Mouse (Mus musculus): ENCODE data around the gene Gm43638. TPM values are rescaled to one million over a fixed set of nuclear protein-coding genes. Genes with fewer than 3 reads are reported as not detected.

Gene Gm43638
- polyA plus RNA-seq, 1 experiment from 2014 or later, result not detected

DNA sequence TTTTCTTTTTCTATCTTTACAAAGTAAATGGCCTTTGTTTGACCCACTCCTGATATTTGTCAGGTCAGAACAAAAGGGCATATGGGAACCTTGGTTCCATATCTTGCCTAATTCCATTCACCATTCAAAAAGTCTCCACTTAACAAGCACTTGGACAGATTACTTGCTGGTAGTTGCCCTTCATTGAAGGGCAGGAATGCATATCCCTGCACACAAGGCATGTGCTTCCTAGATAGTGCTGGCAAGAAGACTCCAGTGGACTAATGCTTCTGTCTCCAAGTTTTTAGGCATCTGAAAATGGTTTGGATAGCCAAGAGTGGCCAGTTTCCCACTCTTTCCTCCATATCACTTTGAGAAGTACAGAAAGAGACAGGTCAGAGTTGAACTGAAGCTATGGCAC lies 12.7 kb upstream of the Gm43638 start:
- Histone ChIP-seq H3K9ac (ENCODE audit: low read length) (no peak overlapping the region), H3K4me1 (replicated peaks; ENCODE audit: control insufficient read depth, insufficient read depth) (no peaks in the 10 kb centered on the region)

DNA sequence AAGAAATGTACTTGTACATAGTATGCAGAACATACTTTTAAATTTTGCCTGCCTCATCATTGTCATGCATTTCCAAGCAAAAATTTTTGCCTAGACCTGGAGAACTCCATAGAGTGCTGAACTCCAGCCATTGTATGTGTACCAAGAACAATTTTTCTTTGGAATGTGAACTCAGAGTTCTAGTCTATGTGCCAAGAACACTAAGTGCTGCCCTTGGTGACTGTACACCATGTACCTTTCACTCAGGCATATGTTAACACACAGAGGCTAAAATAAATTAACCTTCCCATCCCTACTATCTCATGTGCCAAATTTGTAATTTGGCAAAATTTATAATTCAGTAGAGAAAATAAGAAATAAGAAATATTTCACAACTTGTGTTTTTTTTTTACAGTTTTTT lies 12.3 kb upstream of the Gm43638 start:
- H3K9ac ChIP-seq (ENCODE audit: low read length), result no peak overlapping the region
- TF ChIP-seq EP300 (optimal IDR thresholded peaks at IDR 0.05) (no peak), CTCF (IDR thresholded peaks at IDR 0.05; ENCODE audit: low read depth) (no peak)
- no peaks in the 10 kb centered on the region for H3K4me1 ChIP-seq (replicated peaks; ENCODE audit: control insufficient read depth, insufficient read depth)
- no peak overlapping the region for H3K4me3 ChIP-seq (ENCODE audit: low read depth, low read length)
- no peak overlapping the region for H3K27ac ChIP-seq (replicated peaks)
- H3K36me3 ChIP-seq (ENCODE audit: control insufficient read depth, insufficient read depth, low read length), result no peaks in the 10 kb centered on the region
- H3K9me3 ChIP-seq (ENCODE audit: control insufficient read depth, low read length), result no peaks in the 10 kb centered on the region
- ATAC-seq (ENCODE audit: low FRiP score, low TSS enrichment) (no peak), DNase-seq (ENCODE audit: low spot score) (no peak)
- H3K27me3 ChIP-seq (ENCODE audit: control insufficient read depth, insufficient read depth, low read length), result no peaks in the 10 kb centered on the region
- H3K4me2 ChIP-seq (replicated peaks; ENCODE audit: low read depth), result no peak overlapping the region

More for the DNA sequence above, 12.7 kb upstream of the Gm43638 start:
- Histone ChIP-seq H3K4me2 (replicated peaks; ENCODE audit: low read depth) (no peak overlapping the region), H3K27me3 (ENCODE audit: control insufficient read depth, insufficient read depth, low read length) (no peaks in the 10 kb centered on the region), H3K27ac (replicated peaks) (no peak overlapping the region), H3K36me3 (ENCODE audit: control insufficient read depth, insufficient read depth, low read length) (no peaks in the 10 kb centered on the region), H3K4me3 (ENCODE audit: low read depth, low read length) (no peak overlapping the region), H3K9me3 (ENCODE audit: control insufficient read depth, low read length) (no peaks in the 10 kb centered on the region)
- ATAC-seq (ENCODE audit: low FRiP score, low TSS enrichment), result no peak
- DNase-seq (ENCODE audit: low spot score), result no peak
- no peak for TF ChIP-seq CTCF (IDR thresholded peaks at IDR 0.05; ENCODE audit: low read depth)
- no peak for TF ChIP-seq EP300 (optimal IDR thresholded peaks at IDR 0.05)

DNA sequence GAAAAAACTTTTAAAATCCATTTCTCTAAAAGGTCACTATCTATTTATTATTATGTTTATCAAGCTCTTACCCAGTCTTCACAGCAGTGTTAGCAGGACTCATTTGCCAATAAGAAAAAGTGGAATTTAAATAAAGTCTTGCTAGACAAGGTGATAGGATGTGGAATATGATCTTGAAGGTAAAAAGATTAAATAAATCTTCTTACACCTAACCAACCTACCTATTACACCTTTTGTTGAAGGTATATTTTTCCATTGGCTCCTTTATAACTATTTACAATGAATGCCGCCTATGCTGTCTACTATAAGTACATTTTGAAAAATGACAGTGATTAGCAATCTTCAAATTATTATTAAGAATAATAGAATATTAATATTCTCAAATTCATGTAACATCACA lies 4.2 kb upstream of the Gm43638 start, which contains the start of gene Ugt2a1:
Ugt2a1 (minus strand) TSS at position 101 of the 400 bp plus-strand sequence.
- WGBS, result 88% methylated on average over 1 of the region's 1 CpGs

DNA sequence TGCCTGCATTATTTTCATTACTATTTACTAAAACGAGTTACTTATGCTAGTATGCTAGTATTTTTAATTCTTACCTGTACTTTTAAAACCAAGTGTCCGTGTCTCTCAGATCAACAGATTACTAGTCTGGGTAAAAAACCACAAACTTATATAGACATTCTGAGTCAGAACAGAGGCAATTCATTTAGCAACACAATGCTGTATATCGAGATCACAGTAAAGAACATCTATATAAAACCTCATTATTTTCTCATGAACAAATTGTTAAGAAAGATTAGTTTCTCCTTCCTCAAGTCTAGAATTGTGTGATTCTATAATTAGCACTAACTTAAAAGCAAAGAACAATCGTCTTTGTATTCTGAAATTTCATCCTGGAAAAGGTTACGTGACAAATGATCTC lies 4.4 kb downstream of the Gm43638 start, which contains the start of gene Ugt2a2:
Ugt2a2 (minus strand) TSS at position 101 of the 400 bp plus-strand sequence.
- Histone ChIP-seq H3K27ac (replicated peaks) (no peak within 1 kb of the TSS), H3K4me1 (replicated peaks; ENCODE audit: control insufficient read depth, insufficient read depth) (no peaks in the 10 kb centered on the region), H3K9ac (ENCODE audit: low read length) (no peak within 1 kb of the TSS), H3K4me2 (replicated peaks; ENCODE audit: low read depth) (no peak within 1 kb of the TSS), H3K27me3 (ENCODE audit: control insufficient read depth, insufficient read depth, low read length) (no peaks in the 10 kb centered on the region), H3K4me3 (ENCODE audit: low read depth, low read length) (no peak within 1 kb of the TSS), H3K9me3 (ENCODE audit: control insufficient read depth, low read length) (no peaks in the 10 kb centered on the region), H3K36me3 (ENCODE audit: control insufficient read depth, insufficient read depth, low read length) (no peaks in the 10 kb centered on the region)
- WGBS, result 74% methylated on average over 5 of the region's 5 CpGs
- no peak for TF ChIP-seq EP300 (optimal IDR thresholded peaks at IDR 0.05)
- TF ChIP-seq CTCF (IDR thresholded peaks at IDR 0.05; ENCODE audit: low read depth), result no peak
- no peak for DNase-seq (ENCODE audit: low spot score)
- ATAC-seq (ENCODE audit: low FRiP score, low TSS enrichment), result no peak

More for the DNA sequence above, 4.2 kb upstream of the Gm43638 start, which contains the start of gene Ugt2a1:
- no peak within 1 kb of the TSS for H3K4me2 ChIP-seq (replicated peaks; ENCODE audit: low read depth)
- H3K36me3 ChIP-seq (ENCODE audit: control insufficient read depth, insufficient read depth, low read length), result no peaks in the 10 kb centered on the region
- no peaks in the 10 kb centered on the region for H3K4me1 ChIP-seq (replicated peaks; ENCODE audit: control insufficient read depth, insufficient read depth)
- DNase-seq (ENCODE audit: low spot score), result no peak
- no peak within 1 kb of the TSS for H3K9ac ChIP-seq (ENCODE audit: low read length)
- no peaks in the 10 kb centered on the region for H3K27me3 ChIP-seq (ENCODE audit: control insufficient read depth, insufficient read depth, low read length)
- H3K27ac ChIP-seq (replicated peaks), result no peak within 1 kb of the TSS
- no peaks in the 10 kb centered on the region for H3K9me3 ChIP-seq (ENCODE audit: control insufficient read depth, low read length)
- ATAC-seq (ENCODE audit: low FRiP score, low TSS enrichment), result no peak
- TF ChIP-seq CTCF (IDR thresholded peaks at IDR 0.05; ENCODE audit: low read depth) (no peak), EP300 (optimal IDR thresholded peaks at IDR 0.05) (no peak)
- H3K4me3 ChIP-seq (ENCODE audit: low read depth, low read length), result no peak within 1 kb of the TSS

DNA sequence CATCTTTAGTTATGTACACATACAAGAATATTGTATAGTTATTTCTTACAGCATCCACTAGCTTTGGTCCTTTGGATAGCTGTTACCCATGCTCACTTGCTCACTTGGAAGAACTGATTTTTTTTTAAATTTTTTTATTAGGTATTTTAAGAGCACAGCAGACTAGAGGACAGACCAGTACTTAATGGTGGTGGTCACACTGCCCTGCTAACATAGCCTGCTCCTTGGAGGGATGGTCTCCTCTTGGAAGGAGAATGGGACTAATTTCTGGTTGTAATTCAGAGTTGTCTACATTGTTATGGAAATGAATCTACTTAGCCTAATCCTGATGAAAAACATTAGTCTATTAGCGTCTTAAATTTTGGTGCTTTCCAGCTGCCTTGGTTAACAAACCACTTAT lies 27.8 kb downstream of the Gm43638 start:
- TF ChIP-seq CTCF (IDR thresholded peaks at IDR 0.05; ENCODE audit: low read depth) (no peak), EP300 (optimal IDR thresholded peaks at IDR 0.05) (no peak)
- no peaks in the 10 kb centered on the region for H3K27me3 ChIP-seq (ENCODE audit: control insufficient read depth, insufficient read depth, low read length)
- H3K9ac ChIP-seq (ENCODE audit: low read length), result no peak overlapping the region
- no peaks in the 10 kb centered on the region for H3K4me1 ChIP-seq (replicated peaks; ENCODE audit: control insufficient read depth, insufficient read depth)
- no peak overlapping the region for H3K27ac ChIP-seq (replicated peaks)
- H3K9me3 ChIP-seq (ENCODE audit: control insufficient read depth, low read length), result no peaks in the 10 kb centered on the region
- H3K4me3 ChIP-seq (ENCODE audit: low read depth, low read length), result no peak overlapping the region
- no peak for DNase-seq (ENCODE audit: low spot score)
- H3K36me3 ChIP-seq (ENCODE audit: control insufficient read depth, insufficient read depth, low read length), result no peaks in the 10 kb centered on the region
- 47% methylated on average over 1 of the region's 1 CpGs for WGBS
- no peak for ATAC-seq (ENCODE audit: low FRiP score, low TSS enrichment)
- no peak overlapping the region for H3K4me2 ChIP-seq (replicated peaks; ENCODE audit: low read depth)

DNA sequence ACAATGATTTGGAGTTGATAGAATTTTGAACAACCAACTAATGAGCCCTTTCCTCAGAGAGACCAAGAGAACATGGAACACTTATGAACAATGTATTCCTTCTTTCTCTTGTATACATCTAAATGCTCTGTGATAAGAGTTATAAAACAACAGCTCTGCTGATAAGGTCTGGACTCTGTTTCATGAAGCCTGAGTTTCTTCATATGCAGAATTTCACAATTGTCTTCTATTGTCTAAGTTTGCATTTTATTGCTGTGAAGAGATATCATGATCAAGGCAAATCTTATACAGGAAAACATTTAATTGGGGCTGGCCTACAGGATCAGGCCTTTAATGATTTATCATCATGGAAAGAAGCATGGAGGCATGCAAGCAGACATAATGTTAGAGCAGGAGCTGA lies 28.9 kb downstream of the Gm43638 start:
- no peaks in the 10 kb centered on the region for H3K27me3 ChIP-seq (ENCODE audit: control insufficient read depth, insufficient read depth, low read length)
- H3K9ac ChIP-seq (ENCODE audit: low read length), result no peak overlapping the region
- ATAC-seq (ENCODE audit: low FRiP score, low TSS enrichment), result no peak
- H3K4me2 ChIP-seq (replicated peaks; ENCODE audit: low read depth), result no peak overlapping the region
- H3K9me3 ChIP-seq (ENCODE audit: control insufficient read depth, low read length), result no peaks in the 10 kb centered on the region
- no peak overlapping the region for H3K27ac ChIP-seq (replicated peaks)
- TF ChIP-seq CTCF (IDR thresholded peaks at IDR 0.05; ENCODE audit: low read depth) (no peak), EP300 (optimal IDR thresholded peaks at IDR 0.05) (no peak)
- H3K36me3 ChIP-seq (ENCODE audit: control insufficient read depth, insufficient read depth, low read length), result no peaks in the 10 kb centered on the region
- no peak overlapping the region for H3K4me3 ChIP-seq (ENCODE audit: low read depth, low read length)
- H3K4me1 ChIP-seq (replicated peaks; ENCODE audit: control insufficient read depth, insufficient read depth), result no peaks in the 10 kb centered on the region
- DNase-seq (ENCODE audit: low spot score), result no peak
